Mouse (Mus musculus) spleen, postnatal 36 days (tissue): ENCODE measurements around the gene Klra10.
"Not testable (repeated sequence)": the region's sequence is repeated elsewhere in the genome, so short reads cannot be mapped to it uniquely, and the experiment has no call there.

Source experiments
- DNase-seq, 2 experiments: peaks; one replicate each; pipeline ENCODE4 v3.0.0; 2022; ENCODE audit warnings: low spot score in 2 of 2, mixed read lengths in 1 of 2

The Klra10 gene

GRCm38 (mm10) chr6:130281828-130282227, at the start of gene Klra10:
Gene Klra10 (minus strand): TSS chr6:130281928.
- not testable (repeated sequence) for DNase-seq

- DNase-seq: no peak
These were observed 6.4 kb upstream of the Klra10 start for GRCm38 (mm10) chr6:130287984-130288649.

GRCm38 (mm10) chr6:130255326-130255725, 26.4 kb downstream of the Klra10 start:
- DNase-seq: no peak

- peak in 1 of 2 experiments; percentile 3 for DNase-seq
These were observed 44.2 kb downstream of the Klra10 start for GRCm38 (mm10) chr6:130237536-130237935.

GRCm38 (mm10) chr6:130236635-130237034, 45.1 kb downstream of the Klra10 start:
- no peak for DNase-seq

GRCm38 (mm10) chr6:130233222-130233621, 48.5 kb downstream of the Klra10 start, which contains the start of gene Klra7:
Gene Klra7 (minus strand): TSS chr6:130233322.
- no peak for DNase-seq
